Mouse (Mus musculus) gonadal fat pad, adult 2 months (tissue): ENCODE data around the gene Olfr980. TPM values are rescaled to one million over a fixed set of nuclear protein-coding genes. Genes with fewer than 3 reads are reported as not detected.
"Not testable (repeated sequence)": the region's sequence is repeated elsewhere in the genome, so short reads cannot be mapped to it uniquely, and the experiment has no call there.

Experiments
- DNase-seq: peaks from one replicate; pipeline ENCODE4 v3.0.0-alpha.2; 2012; ENCODE audit warnings: low read depth
- polyA plus RNA-seq: library from polyadenylated mRNA; depleted of rRNA; stranded (reverse); fragments of >200 nt; gene quantifications from 2 replicates; pipeline ENCODE4 v1.2.3, GENCODE M21; 2012; rRNA removed

Olfr980 gene
- polyA plus RNA-seq = not detected in 2 replicates

DNA sequence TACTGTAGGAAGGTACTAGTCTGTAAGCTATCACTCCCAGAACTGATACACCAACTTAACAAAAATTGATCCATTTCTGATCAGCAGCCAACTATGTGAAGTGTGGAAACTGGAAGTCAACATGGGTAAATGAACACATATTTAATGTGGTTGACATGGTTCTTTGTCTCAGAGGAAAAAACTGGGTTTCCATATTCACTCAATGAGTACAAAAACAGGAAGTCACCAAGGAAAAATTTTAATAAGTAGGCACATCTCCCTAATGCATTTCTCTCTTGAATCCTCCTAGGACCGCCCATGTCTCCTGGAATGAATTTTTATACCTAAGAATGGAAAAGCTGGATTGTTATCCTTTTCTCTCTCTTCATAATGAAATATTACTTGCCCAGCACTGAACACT is at the start of gene Olfr980:
Gene Olfr980 (minus strand): TSS at position 101 of the 400 bp plus-strand sequence.
- DNase-seq = no peak

DNA sequence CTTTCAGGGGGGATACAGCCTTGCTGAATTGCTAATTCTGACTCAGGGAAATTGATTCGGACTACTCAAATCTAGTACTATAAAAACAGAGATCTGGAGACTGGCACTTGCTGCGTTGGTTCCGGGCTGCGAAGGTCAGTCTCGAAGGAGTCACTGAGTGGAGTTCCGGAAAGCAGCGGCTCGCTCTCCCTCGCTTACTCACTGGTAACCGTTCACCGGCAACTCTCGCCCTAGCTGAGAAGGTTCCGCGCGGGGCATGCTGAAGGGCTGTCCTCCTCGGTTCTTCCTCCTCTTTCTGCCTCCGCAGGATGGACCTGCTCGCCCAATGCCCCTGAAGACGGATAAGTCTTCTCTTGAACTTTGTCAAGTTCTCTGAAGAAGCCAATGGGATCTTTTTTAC is 40.8 kb upstream of the Olfr980 start:
- DNase-seq = no peak

DNA sequence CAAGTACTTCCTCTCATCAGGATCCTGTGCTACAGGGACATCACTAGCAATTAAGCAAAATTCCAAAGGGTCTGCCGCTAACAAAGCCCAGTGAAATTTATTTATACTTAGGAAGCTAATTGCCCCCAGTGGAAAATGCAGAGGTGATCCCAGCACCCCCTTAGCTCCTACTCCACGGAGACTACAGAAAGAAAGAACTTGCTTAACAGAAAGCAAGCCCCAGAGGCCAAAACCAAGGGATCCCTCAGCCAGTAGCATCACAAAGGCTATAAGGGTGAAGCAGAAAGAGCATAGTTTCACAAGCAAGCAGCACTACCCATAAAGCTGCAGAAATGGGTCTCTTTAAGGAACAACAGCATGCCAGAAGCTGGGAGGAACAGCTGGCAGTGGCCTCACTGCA is 11.8 kb upstream of the Olfr980 start, which contains the start of gene Olfr981:
Gene Olfr981 (plus strand): TSS at position 301 of the 400 bp plus-strand sequence.
- no peak for DNase-seq

DNA sequence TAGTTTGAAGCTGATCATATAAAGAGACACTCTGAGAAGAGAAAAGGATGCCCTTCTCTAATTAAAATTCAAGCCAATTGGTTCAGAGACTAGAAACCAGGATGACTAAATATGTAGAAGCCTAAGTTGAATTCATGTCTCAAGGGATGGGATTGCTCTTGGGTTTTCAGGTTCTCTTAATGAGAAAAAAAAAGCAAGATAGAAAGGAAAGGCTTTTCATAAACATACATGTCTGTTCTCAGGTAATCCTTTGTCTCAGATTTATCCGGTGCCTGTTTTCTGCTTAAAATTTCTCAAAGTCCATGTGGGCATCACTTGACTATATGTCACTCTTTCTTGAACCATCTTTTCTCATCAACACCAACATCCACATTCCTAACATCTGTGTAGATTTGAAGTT is 6.0 kb downstream of the Olfr980 start, which contains the start of gene Olfr979:
Gene Olfr979 (minus strand): TSS at position 101 of the 400 bp plus-strand sequence.
- no peak for DNase-seq

DNA sequence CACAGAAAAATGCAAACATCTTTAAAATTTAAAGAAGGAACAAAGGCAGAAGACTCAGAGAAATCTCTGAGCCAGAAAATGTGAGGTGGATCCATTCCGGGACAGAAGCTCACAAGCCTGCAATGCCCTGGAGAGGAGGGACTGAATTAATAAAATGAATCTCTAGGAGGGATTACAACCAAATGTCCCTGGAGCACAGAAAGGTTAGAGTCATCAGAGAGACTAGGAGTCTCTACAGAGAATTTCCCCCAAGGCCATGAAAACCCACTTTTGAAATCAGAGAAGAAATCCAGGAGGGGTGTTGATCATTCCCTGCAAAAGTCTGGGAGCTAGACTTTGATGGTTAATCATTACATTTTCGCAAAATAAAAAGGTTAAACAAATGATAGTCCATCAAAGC is 17.6 kb downstream of the Olfr980 start, which contains the start of gene Olfr978:
Gene Olfr978 (plus strand): TSS at position 301 of the 400 bp plus-strand sequence.
- DNase-seq = no peak

DNA sequence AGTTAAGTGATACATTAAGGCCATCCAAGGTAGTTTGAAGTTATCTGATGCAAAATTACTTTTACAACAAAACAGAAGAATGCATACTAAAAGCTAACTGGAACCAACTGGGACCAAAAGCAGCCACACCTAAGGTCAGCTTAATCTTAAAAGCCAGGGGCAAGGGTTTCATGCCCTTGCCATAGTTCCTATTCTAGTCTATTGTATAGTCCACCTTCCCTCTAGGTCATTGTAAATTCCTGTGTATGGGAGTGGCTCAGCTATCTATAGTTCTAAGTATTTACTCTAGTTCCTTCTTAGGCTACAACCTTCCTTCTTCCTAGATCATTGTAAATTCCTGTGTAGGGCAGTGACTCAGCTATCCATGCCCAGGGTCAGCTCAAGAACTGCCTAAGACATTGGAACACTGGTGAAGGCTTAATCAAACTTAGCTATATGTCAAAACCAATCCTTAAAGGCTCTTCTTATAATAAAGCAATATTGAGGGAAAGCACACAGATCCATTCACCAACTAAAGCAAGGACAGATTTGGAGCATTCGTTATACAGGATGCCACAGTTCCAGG is 32.7 kb downstream of the Olfr980 start:
- not testable (repeated sequence) for DNase-seq

DNA sequence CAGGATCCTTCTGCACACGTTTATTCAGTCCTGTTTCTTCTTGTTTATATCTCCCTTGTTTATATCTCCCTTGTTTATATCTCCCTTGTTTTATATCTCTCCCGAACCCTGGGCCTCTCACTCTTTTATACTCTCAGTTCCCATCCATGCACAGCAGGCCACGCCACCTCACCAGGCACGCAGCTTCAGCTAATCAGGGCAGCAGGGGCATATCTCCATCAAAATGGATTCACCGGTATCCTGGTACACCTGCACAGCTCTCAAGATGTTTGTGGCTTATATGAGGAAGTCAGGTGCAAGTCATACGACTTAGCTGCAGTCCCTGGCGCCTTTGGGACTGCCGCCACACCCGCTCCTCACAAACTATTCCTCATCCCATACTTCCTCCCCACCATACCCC is 48.3 kb downstream of the Olfr980 start, which contains the start of gene Olfr976:
Gene Olfr976 (minus strand): TSS at position 101 of the 400 bp plus-strand sequence.
- not testable (repeated sequence) for DNase-seq

Other genes with a start within 250 kb of the Olfr980 start
- gene Olfr968, start 226.3 kb downstream of the Olfr980 start, polyA plus RNA-seq = not detected in 2 replicates
- gene Olfr969, start 218.6 kb downstream of the Olfr980 start, polyA plus RNA-seq = not detected in 2 replicates
- gene Olfr970, start 200.7 kb downstream of the Olfr980 start, polyA plus RNA-seq = not detected in 2 replicates
- gene Olfr971, start 172.7 kb downstream of the Olfr980 start, polyA plus RNA-seq = not detected in 2 replicates
- not detected in 2 replicates for gene Olfr972, start 143.2 kb downstream of the Olfr980 start, polyA plus RNA-seq
- gene Olfr229, start 102.2 kb downstream of the Olfr980 start, polyA plus RNA-seq = not detected in 2 replicates
- not detected in 2 replicates for gene Olfr974, start 72.1 kb downstream of the Olfr980 start, polyA plus RNA-seq
- not detected in 2 replicates for gene Olfr975, start 57.5 kb downstream of the Olfr980 start, polyA plus RNA-seq
- gene Olfr976, start 48.4 kb downstream of the Olfr980 start, polyA plus RNA-seq = not detected in 2 replicates
- gene Olfr978, start 17.5 kb downstream of the Olfr980 start, polyA plus RNA-seq = not detected in 2 replicates
- gene Olfr979, start 6.1 kb downstream of the Olfr980 start, polyA plus RNA-seq = not detected in 2 replicates
- gene Olfr981, start 11.9 kb upstream of the Olfr980 start, polyA plus RNA-seq = not detected in 2 replicates
- gene Olfr982, start 64.2 kb upstream of the Olfr980 start, polyA plus RNA-seq = not detected in 2 replicates
- not detected in 2 replicates for gene Olfr983, start 84.0 kb upstream of the Olfr980 start, polyA plus RNA-seq
- not detected in 2 replicates for gene Olfr984, start 104.6 kb upstream of the Olfr980 start, polyA plus RNA-seq
- gene Olfr985, start 120.6 kb upstream of the Olfr980 start, polyA plus RNA-seq = not detected in 2 replicates
- gene Tmem225, start 138.5 kb upstream of the Olfr980 start, polyA plus RNA-seq = 0.16 TPM in 1 of 2 replicates, not detected in the other
- not detected in 2 replicates for gene Olfr986, start 171.3 kb upstream of the Olfr980 start, polyA plus RNA-seq
- 1.6 TPM in 2 replicates for gene Zfp202, start 182.7 kb upstream of the Olfr980 start, polyA plus RNA-seq